Mouse (Mus musculus): ENCODE measurements around the gene Pygo2. TPM values are rescaled to one million over a fixed set of nuclear protein-coding genes. Genes with fewer than 3 reads are reported as not detected.
A peak's percentile ranks its signal among the peaks of the same experiment; 100 is the strongest.

Pygo2 gene
- polyA plus RNA-seq, 1 experiment from 2014 or later, result 45.5 TPM

DNA sequence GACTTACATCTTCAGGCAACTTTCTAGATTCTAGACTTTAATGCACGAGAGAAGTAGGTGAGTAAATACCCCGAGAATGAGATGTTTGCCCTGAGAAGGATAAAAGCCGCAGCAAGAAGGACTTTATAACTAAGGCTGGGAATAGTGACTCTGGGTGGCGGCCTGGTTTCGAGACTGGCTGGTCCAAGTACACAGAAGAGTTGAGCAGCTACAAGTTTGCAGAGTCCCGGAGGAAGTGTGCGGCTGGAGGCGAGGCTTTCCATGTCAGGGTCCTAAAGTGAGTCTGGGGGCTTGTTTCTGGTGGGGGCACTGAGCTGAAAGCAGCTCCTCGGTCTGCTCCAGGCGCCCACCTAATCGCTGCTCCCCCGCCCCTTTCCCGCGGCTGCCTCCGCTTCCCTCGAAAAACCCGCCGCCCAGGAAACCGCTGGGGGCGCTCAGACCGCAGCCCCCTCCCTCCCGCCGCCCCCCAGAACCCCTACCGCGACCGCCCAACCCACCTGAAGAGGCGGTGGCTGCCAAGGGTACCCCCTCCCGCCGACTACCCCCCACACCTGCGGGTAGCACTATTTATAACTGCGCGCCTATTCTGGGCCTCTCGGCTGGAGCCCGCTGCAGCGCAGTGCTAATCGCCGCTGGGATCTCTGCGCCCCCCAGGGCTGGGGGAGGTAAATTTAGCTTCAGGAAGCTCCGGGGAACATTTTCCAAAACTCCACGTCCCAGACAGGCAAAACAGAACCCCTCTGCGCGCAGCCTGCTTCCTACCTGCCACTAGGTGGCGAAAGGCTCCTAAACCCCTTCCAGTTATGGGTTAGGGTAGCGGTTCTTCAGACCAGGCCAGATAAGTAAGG lies 34.0 kb upstream of the Pygo2 start:
- Histone ChIP-seq H3K27me3 (replicated peaks; ENCODE audit: control insufficient read depth, insufficient read depth, low read length) (no peaks in the 10 kb centered on the region), H3K9ac (ENCODE audit: low read length) (peak overlapping the region; percentile 37), H3K4me2 (ENCODE audit: low read length) (peak overlapping the region; percentile 99), H3K4me3 (ENCODE audit: low read depth, low read length) (peak overlapping the region; percentile 59), H3K27ac (ENCODE audit: low read depth) (peak overlapping the region; percentile 14; the same call in 1 of the 2 replicates), H3K4me1 (replicated peaks; ENCODE audit: control insufficient read depth, insufficient read depth, low read length) (peaks cover 21% of the 10 kb centered on the region), H3K9me3 (ENCODE audit: control insufficient read depth, low read length) (no peaks in the 10 kb centered on the region), H3K36me3 (ENCODE audit: control insufficient read depth, insufficient read depth, low read length) (no peaks in the 10 kb centered on the region)
- WGBS, result under 1% methylated on average over 43 of the region's 44 CpGs
- DNase-seq (ENCODE audit: low spot score) (peak; percentile 85), ATAC-seq (replicated peaks; ENCODE audit: low FRiP score, low TSS enrichment, low read depth) (no peak)

DNA sequence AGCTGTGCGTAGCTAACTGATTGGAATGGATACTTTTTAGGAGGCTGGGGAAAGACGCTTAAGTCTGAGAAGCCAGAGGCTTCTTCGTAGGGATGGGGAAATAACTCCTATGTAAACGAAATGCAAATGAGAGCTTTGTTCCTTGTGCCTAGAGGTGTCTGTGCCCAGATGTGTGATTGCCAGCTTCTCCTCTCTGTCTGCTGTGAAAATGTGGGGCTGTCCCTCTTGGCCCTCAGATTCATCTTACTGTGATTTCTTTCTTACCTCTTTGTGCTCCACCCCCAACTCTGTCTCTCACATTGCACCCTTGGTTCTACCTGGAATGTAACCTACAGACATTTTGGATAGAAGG lies 33.4 kb upstream of the Pygo2 start:
- DNase-seq (ENCODE audit: low spot score), result no peak
- peak overlapping the region; percentile 99 for H3K4me2 ChIP-seq (ENCODE audit: low read length)
- H3K27ac ChIP-seq (ENCODE audit: low read depth), result no peak overlapping the region

DNA sequence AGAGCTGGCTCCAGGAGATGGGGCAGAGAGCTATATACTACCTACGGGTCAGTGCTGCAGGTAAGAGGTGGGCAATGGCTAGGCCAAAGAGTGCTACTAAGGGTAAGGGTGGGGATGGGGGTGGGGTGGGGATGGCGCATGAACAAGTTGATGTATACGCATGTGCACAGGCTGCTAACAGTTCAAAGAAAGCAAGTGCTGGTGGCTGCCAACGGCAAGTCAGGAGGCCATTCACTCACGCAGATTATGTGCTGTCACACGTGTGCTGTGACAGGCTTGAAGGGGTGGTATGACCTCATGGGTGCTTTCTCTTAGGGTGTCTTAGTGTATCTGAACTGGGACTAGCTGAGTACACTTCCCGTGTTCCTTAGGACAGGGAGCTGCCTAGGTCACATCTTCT lies 28.7 kb upstream of the Pygo2 start:
- WGBS, result 89% methylated on average over 7 of the region's 7 CpGs
- peaks cover 26% of the 10 kb centered on the region for H3K36me3 ChIP-seq (ENCODE audit: control insufficient read depth, insufficient read depth, low read length)
- no peak overlapping the region for H3K4me2 ChIP-seq (ENCODE audit: low read length)
- H3K9ac ChIP-seq (ENCODE audit: low read length), result no peak overlapping the region
- H3K4me3 ChIP-seq (ENCODE audit: low read depth, low read length), result no peak overlapping the region
- DNase-seq (ENCODE audit: low spot score) (no peak), ATAC-seq (replicated peaks; ENCODE audit: low FRiP score, low TSS enrichment, low read depth) (no peak)
- H3K27ac ChIP-seq (ENCODE audit: low read depth), result no peak overlapping the region
- H3K9me3 ChIP-seq (ENCODE audit: control insufficient read depth, low read length), result no peaks in the 10 kb centered on the region
- H3K27me3 ChIP-seq (replicated peaks; ENCODE audit: control insufficient read depth, insufficient read depth, low read length), result no peaks in the 10 kb centered on the region
- 0 out of 2 replicates have a peak, but pooled peaks cover 2% of the 10 kb centered on the region for H3K4me1 ChIP-seq (replicated peaks; ENCODE audit: control insufficient read depth, insufficient read depth, low read length)

More for the DNA sequence above, 33.4 kb upstream of the Pygo2 start:
- peak overlapping the region; percentile 59 for H3K4me3 ChIP-seq (ENCODE audit: low read depth, low read length)
- H3K36me3 ChIP-seq (ENCODE audit: control insufficient read depth, insufficient read depth, low read length), result no peaks in the 10 kb centered on the region
- 0% methylated on average over 4 of the region's 4 CpGs for WGBS
- no peak overlapping the region for H3K9ac ChIP-seq (ENCODE audit: low read length)
- H3K4me1 ChIP-seq (replicated peaks; ENCODE audit: control insufficient read depth, insufficient read depth, low read length), result peaks cover 15% of the 10 kb centered on the region; the same call in 1 of the 2 replicates
- H3K27me3 ChIP-seq (replicated peaks; ENCODE audit: control insufficient read depth, insufficient read depth, low read length), result no peaks in the 10 kb centered on the region
- no peaks in the 10 kb centered on the region for H3K9me3 ChIP-seq (ENCODE audit: control insufficient read depth, low read length)
- no peak for ATAC-seq (replicated peaks; ENCODE audit: low FRiP score, low TSS enrichment, low read depth)

DNA sequence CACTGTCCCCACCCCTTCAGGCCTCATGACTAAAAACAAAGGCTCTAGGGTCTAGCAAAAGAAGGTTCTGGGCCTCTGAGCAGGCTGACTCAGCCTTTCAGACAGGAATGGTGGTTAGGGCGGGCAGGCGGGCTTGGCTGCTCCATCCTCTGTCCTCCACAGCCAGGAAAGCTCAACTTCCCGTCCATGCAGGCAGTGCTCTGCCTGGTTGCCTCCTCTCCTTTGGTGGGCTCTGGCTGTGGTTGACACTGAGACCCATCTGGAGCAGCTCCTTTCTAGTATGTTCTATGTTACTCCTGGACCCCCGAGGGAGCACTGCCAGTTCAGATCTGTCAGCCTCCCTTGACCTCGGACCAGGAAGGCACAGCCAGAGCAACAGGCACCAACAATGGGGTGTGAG lies 27.3 kb upstream of the Pygo2 start, which contains the start of gene Lenep:
Gene Lenep, minus strand, starts transcription at position 101 of the 400 bp plus-strand sequence.
- no peak for ATAC-seq (replicated peaks; ENCODE audit: low FRiP score, low TSS enrichment, low read depth)
- DNase-seq (ENCODE audit: low spot score), result no peak
- WGBS, result 89% methylated on average over 5 of the region's 5 CpGs
- no peak within 1 kb of the TSS for H3K27ac ChIP-seq (ENCODE audit: low read depth)
- no peak within 1 kb of the TSS for H3K4me3 ChIP-seq (ENCODE audit: low read depth, low read length)
- H3K9ac ChIP-seq (ENCODE audit: low read length), result no peak within 1 kb of the TSS
- H3K36me3 ChIP-seq (ENCODE audit: control insufficient read depth, insufficient read depth, low read length), result peaks cover 26% of the 10 kb centered on the region
- no peaks in the 10 kb centered on the region for H3K27me3 ChIP-seq (replicated peaks; ENCODE audit: control insufficient read depth, insufficient read depth, low read length)
- no peak within 1 kb of the TSS for H3K4me2 ChIP-seq (ENCODE audit: low read length)
- H3K4me1 ChIP-seq (replicated peaks; ENCODE audit: control insufficient read depth, insufficient read depth, low read length), result no peaks in the 10 kb centered on the region
- H3K9me3 ChIP-seq (ENCODE audit: control insufficient read depth, low read length), result no peaks in the 10 kb centered on the region

DNA sequence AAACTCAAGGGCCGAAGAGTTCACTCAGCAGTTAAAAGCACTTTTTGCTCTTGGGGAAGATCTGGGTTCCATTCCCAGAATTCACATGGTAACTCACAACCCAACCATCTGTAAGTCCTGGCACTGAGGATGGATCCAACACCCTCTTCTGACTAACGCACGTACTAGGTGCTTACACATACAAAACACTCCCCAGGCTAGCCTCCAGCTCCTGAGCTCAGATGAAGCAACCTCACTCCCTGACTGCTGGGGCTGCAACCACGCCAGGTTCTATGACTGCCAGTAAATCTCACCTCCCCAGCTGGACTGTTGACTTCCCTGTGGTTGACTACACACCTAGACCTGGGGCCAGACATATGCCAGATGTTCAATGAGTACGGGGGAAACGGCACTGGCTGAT lies 23.1 kb upstream of the Pygo2 start:
- no peaks in the 10 kb centered on the region for H3K9me3 ChIP-seq (ENCODE audit: control insufficient read depth, low read length)
- DNase-seq (ENCODE audit: low spot score), result no peak
- no peak overlapping the region for H3K4me2 ChIP-seq (ENCODE audit: low read length)
- no peak overlapping the region for H3K27ac ChIP-seq (ENCODE audit: low read depth)
- WGBS, result 87% methylated on average over 6 of the region's 6 CpGs
- peaks cover 24% of the 10 kb centered on the region for H3K36me3 ChIP-seq (ENCODE audit: control insufficient read depth, insufficient read depth, low read length)
- H3K4me3 ChIP-seq (ENCODE audit: low read depth, low read length), result no peak overlapping the region
- peaks cover 5% of the 10 kb centered on the region; the same call in 1 of the 2 replicates for H3K4me1 ChIP-seq (replicated peaks; ENCODE audit: control insufficient read depth, insufficient read depth, low read length)
- no peak overlapping the region for H3K9ac ChIP-seq (ENCODE audit: low read length)
- no peak for ATAC-seq (replicated peaks; ENCODE audit: low FRiP score, low TSS enrichment, low read depth)
- no peaks in the 10 kb centered on the region for H3K27me3 ChIP-seq (replicated peaks; ENCODE audit: control insufficient read depth, insufficient read depth, low read length)

DNA sequence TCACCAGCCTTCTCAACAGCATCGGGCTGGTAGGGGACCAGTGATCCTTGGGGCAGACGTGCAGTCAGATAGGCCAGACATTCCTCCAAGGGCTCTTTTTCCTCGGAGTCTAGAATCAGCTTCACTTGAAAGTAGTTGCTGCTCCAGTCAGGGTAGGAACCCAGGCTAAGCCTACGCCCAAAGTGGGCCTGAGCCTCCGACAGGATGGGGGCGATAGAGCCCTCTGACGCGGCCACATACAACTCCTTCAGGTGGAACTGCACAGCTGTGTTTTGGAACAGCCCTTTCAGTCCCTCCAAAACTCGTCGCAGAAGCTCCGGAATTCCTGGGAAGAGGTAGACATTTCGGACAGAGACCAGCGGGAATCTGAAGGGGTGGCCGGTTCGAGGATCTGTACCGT lies 21.6 kb upstream of the Pygo2 start:
- H3K27ac ChIP-seq (ENCODE audit: low read depth), result no peak overlapping the region
- H3K4me1 ChIP-seq (replicated peaks; ENCODE audit: control insufficient read depth, insufficient read depth, low read length), result peaks cover 5% of the 10 kb centered on the region; the same call in 1 of the 2 replicates
- 66% methylated on average over 16 of the region's 16 CpGs for WGBS
- H3K4me3 ChIP-seq (ENCODE audit: low read depth, low read length), result no peak overlapping the region
- peaks cover 28% of the 10 kb centered on the region for H3K36me3 ChIP-seq (ENCODE audit: control insufficient read depth, insufficient read depth, low read length)
- no peaks in the 10 kb centered on the region for H3K9me3 ChIP-seq (ENCODE audit: control insufficient read depth, low read length)
- H3K4me2 ChIP-seq (ENCODE audit: low read length), result no peak overlapping the region
- no peak for DNase-seq (ENCODE audit: low spot score)
- no peaks in the 10 kb centered on the region for H3K27me3 ChIP-seq (replicated peaks; ENCODE audit: control insufficient read depth, insufficient read depth, low read length)
- ATAC-seq (replicated peaks; ENCODE audit: low FRiP score, low TSS enrichment, low read depth), result no peak
- H3K9ac ChIP-seq (ENCODE audit: low read length), result no peak overlapping the region

DNA sequence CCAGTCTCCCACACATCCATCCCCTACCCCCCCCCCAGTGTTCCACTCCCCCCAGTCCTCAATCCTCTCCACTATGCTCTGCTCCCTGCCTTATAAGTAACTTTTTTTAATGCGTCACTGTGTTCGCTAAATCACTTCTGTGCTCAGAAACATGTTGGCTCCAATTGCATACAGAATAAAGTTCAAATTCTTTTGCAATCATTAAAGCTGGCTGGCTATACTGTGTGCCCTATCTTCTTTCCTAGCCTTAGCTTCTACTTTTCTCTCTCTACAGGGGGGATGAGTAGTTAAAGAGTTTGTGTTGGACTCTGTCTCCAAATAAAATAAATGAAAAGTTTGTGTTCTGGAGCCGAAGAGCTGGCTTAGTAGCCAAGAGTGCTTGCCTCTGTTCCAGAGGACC lies 20.3 kb upstream of the Pygo2 start:
- WGBS, result 94% methylated on average over 3 of the region's 3 CpGs
- H3K4me2 ChIP-seq (ENCODE audit: low read length), result no peak overlapping the region
- H3K27me3 ChIP-seq (replicated peaks; ENCODE audit: control insufficient read depth, insufficient read depth, low read length), result no peaks in the 10 kb centered on the region
- H3K9me3 ChIP-seq (ENCODE audit: control insufficient read depth, low read length), result no peaks in the 10 kb centered on the region
- H3K4me3 ChIP-seq (ENCODE audit: low read depth, low read length), result no peak overlapping the region
- peaks cover 5% of the 10 kb centered on the region; the same call in 1 of the 2 replicates for H3K4me1 ChIP-seq (replicated peaks; ENCODE audit: control insufficient read depth, insufficient read depth, low read length)
- DNase-seq (ENCODE audit: low spot score) (no peak), ATAC-seq (replicated peaks; ENCODE audit: low FRiP score, low TSS enrichment, low read depth) (no peak)
- H3K36me3 ChIP-seq (ENCODE audit: control insufficient read depth, insufficient read depth, low read length), result peaks cover 28% of the 10 kb centered on the region
- H3K9ac ChIP-seq (ENCODE audit: low read length), result no peak overlapping the region
- no peak overlapping the region for H3K27ac ChIP-seq (ENCODE audit: low read depth)

DNA sequence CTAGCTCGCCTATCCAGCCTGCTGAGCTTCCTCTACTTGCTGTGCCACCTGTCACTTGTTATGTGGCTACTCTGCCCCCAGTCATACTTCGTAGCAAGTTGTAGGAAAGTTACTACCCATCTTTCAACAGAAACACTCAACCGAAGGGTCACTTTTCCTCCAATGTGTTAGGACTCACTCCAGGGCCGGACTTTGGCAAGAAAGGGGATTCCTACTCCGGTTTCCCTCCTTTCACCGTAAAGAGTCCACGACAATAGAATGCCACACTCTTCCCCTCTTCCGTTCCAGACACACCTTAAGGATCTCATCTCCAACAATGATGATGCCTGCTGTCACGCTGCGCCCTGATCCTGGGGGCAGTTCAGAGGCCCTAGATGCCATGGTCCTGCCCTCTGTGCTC lies 19.1 kb upstream of the Pygo2 start:
- Histone ChIP-seq H3K4me1 (replicated peaks; ENCODE audit: control insufficient read depth, insufficient read depth, low read length) (peaks cover 5% of the 10 kb centered on the region; the same call in 1 of the 2 replicates), H3K4me3 (ENCODE audit: low read depth, low read length) (peak overlapping the region; percentile 73), H3K27ac (ENCODE audit: low read depth) (no peak overlapping the region), H3K9me3 (ENCODE audit: control insufficient read depth, low read length) (no peaks in the 10 kb centered on the region), H3K36me3 (ENCODE audit: control insufficient read depth, insufficient read depth, low read length) (peaks cover 29% of the 10 kb centered on the region), H3K9ac (ENCODE audit: low read length) (peak overlapping the region; percentile 56), H3K27me3 (replicated peaks; ENCODE audit: control insufficient read depth, insufficient read depth, low read length) (no peaks in the 10 kb centered on the region), H3K4me2 (ENCODE audit: low read length) (peak overlapping the region; percentile 88)
- no peak for ATAC-seq (replicated peaks; ENCODE audit: low FRiP score, low TSS enrichment, low read depth)
- DNase-seq (ENCODE audit: low spot score), result no peak
- 77% methylated on average over 10 of the region's 10 CpGs for WGBS

Measured in intestine, embryonic 14.5 days (tissue).